In the genomic region with DNA sequence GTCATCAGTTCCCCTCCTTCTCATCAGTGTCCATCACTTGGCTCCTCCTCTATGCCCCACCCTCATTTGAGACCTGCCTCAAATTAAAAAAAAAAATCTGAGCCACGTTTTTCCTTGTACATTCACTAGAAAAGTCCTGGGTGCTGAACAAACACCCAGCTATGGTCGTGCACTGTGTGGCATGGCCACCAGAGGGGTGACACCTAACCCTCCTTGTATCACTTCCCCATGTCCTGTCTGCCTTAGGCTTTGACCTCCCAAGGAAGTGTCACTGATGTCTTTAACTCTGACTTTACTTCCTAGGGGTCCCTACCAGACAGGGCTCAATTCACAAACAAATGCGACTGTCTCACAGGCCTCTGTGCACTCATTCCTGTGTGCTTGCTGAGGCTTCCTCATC, we compare ENCODE assay signal across 17 mouse cellular contexts. TPM values are rescaled to one million over a fixed set of nuclear protein-coding genes. Genes with fewer than 3 reads are reported as not detected.
A peak's percentile ranks its signal among the peaks of the same experiment; 100 is the strongest.
DNase-seq lines count a peak whose midpoint lies in the region; ATAC-seq and TF ChIP-seq lines count a peak whose summit lies in the region.
"Had no signal": no experiment of that assay in that cellular context is flagged by ENCODE, and none has a peak within 500 bp of the region (broad histone marks: within the 10 kb centered on the region; RNA-seq: fewer than 3 reads in every experiment).

No protein-coding gene starts in this region.

- no peak overlapping the region for H3K4me3 ChIP-seq in intestine, postnatal 0 days (ENCODE audit: low read depth, low read length)
- H3K4me3 ChIP-seq in intestine, embryonic 15.5 days (replicated peaks), result no peak overlapping the region
- H3K4me3 ChIP-seq in midbrain, postnatal 0 days (ENCODE audit: low read depth, low read length), result no peak overlapping the region
- H3K4me3 ChIP-seq in midbrain, embryonic 15.5 days, result no peak overlapping the region
- no peak overlapping the region for H3K4me3 ChIP-seq in bone marrow, adult 2 months (replicated peaks; ENCODE audit: control insufficient read depth, low read depth, low read length)
- H3K4me3 ChIP-seq in hindbrain, embryonic 10.5 days, result no peak overlapping the region
- H3K4me3 ChIP-seq: embryonic facial prominence, embryonic 12.5 days; forebrain, embryonic 13.5 days; lung, embryonic 15.5 days had no signal

- no peaks in the 10 kb centered on the region for H3K4me1 ChIP-seq in intestine, postnatal 0 days (replicated peaks; ENCODE audit: control insufficient read depth, insufficient read depth, low read length)
- no peaks in the 10 kb centered on the region for H3K4me1 ChIP-seq in intestine, embryonic 15.5 days (replicated peaks)
- H3K4me1 ChIP-seq in midbrain, postnatal 0 days (ENCODE audit: insufficient read depth, low read length), result no peaks in the 10 kb centered on the region
- H3K4me1 ChIP-seq in midbrain, embryonic 15.5 days, result no peaks in the 10 kb centered on the region
- no peaks in the 10 kb centered on the region for H3K4me1 ChIP-seq in bone marrow, adult 2 months (ENCODE audit: control insufficient read depth, insufficient read depth, low read length)
- H3K4me1 ChIP-seq in hindbrain, embryonic 10.5 days (replicated peaks), result no peaks in the 10 kb centered on the region
- H3K4me1 ChIP-seq: forebrain, embryonic 13.5 days; lung, embryonic 15.5 days had no signal

- peak; percentile 55 for TF ChIP-seq CTCF in intestine, postnatal 0 days (IDR thresholded peaks at IDR 0.05; ENCODE audit: low read depth)
- 0 out of 2 replicates have a peak, but pooled peaks have one; percentile 16 for TF ChIP-seq CTCF in midbrain, postnatal 0 days (IDR thresholded peaks at IDR 0.05)
- TF ChIP-seq CTCF in bone marrow, adult 2 months (IDR thresholded peaks at IDR 0.05; ENCODE audit: control insufficient read depth, insufficient read depth, low read length), result peak; percentile 56; the same call in 1 of the 2 replicates

- DNase-seq in midbrain, postnatal 0 days (ENCODE audit: low spot score), result no peak
- peak; percentile 61 for DNase-seq in splenic B cell, adult 2 months (ENCODE audit: low read depth, low spot score)
- DNase-seq in cerebellum, postnatal 36 days, result no peak
- DNase-seq in hindbrain, embryonic 10.5 days (ENCODE audit: low spot score), result no peak
- DNase-seq: cerebellum, postnatal 10 days; gastrocnemius, postnatal 10 days; thymus, adult 18-20 months had no signal

- no peak for ATAC-seq in intestine, postnatal 0 days
- ATAC-seq in intestine, embryonic 15.5 days, result no peak
- ATAC-seq in midbrain, postnatal 0 days (ENCODE audit: low FRiP score), result no peak
- no peak for ATAC-seq in midbrain, embryonic 15.5 days (replicated peaks)
- ATAC-seq: activated CD4-positive, CD25-positive, alpha-beta regulatory T cell, adult 4 months; forebrain, embryonic 13.5 days; inflammation-experienced regulatory T-cells, adult 6 months; midbrain, embryonic 16.5 days had no signal

- WGBS in intestine, postnatal 0 days, result 41% methylated on average over 3 of the region's 3 CpGs
- 42% methylated on average over 3 of the region's 3 CpGs for WGBS in intestine, embryonic 15.5 days
- 48% methylated on average over 3 of the region's 3 CpGs for WGBS in midbrain, postnatal 0 days
- WGBS in midbrain, embryonic 15.5 days, result 44% methylated on average over 3 of the region's 3 CpGs
- WGBS in bone marrow, adult 2 months, result 36% methylated on average over 3 of the region's 3 CpGs
- WGBS in hindbrain, embryonic 10.5 days, result 39% methylated on average over 3 of the region's 3 CpGs

- no peak overlapping the region for H3K4me2 ChIP-seq in intestine, postnatal 0 days (replicated peaks; ENCODE audit: low read depth)
- H3K4me2 ChIP-seq in intestine, embryonic 15.5 days (replicated peaks), result no peak overlapping the region
- H3K4me2 ChIP-seq in midbrain, postnatal 0 days (ENCODE audit: low read depth, low read length, poor library complexity, severe bottlenecking), result no peak overlapping the region
- no peak overlapping the region for H3K4me2 ChIP-seq in midbrain, embryonic 15.5 days
- H3K4me2 ChIP-seq: embryonic facial prominence, embryonic 12.5 days; forebrain, embryonic 13.5 days; lung, embryonic 15.5 days had no signal

- no peak overlapping the region for H3K9ac ChIP-seq in intestine, postnatal 0 days (ENCODE audit: low read depth, low read length)
- no peak overlapping the region for H3K9ac ChIP-seq in intestine, embryonic 15.5 days
- H3K9ac ChIP-seq in midbrain, postnatal 0 days (replicated peaks; ENCODE audit: low read length, poor library complexity, severe bottlenecking), result no peak overlapping the region
- H3K9ac ChIP-seq in midbrain, embryonic 15.5 days, result no peak overlapping the region
- H3K9ac ChIP-seq: embryonic facial prominence, embryonic 12.5 days; forebrain, embryonic 13.5 days; lung, embryonic 15.5 days had no signal

- H3K27ac ChIP-seq in intestine, postnatal 0 days (ENCODE audit: low read depth, low read length), result no peak overlapping the region
- no peak overlapping the region for H3K27ac ChIP-seq in intestine, embryonic 15.5 days
- no peak overlapping the region for H3K27ac ChIP-seq in midbrain, postnatal 0 days (ENCODE audit: low read depth, low read length)
- H3K27ac ChIP-seq in midbrain, embryonic 15.5 days, result no peak overlapping the region
- H3K27ac ChIP-seq in bone marrow, adult 2 months (ENCODE audit: control insufficient read depth, insufficient read depth, low read depth, low read length, poor library complexity), result no peak overlapping the region
- no peak overlapping the region for H3K27ac ChIP-seq in hindbrain, embryonic 10.5 days
- H3K27ac ChIP-seq: embryonic facial prominence, embryonic 12.5 days; forebrain, embryonic 13.5 days; lung, embryonic 15.5 days had no signal

- no peaks in the 10 kb centered on the region for H3K36me3 ChIP-seq in intestine, postnatal 0 days (ENCODE audit: control insufficient read depth, insufficient read depth)
- H3K36me3 ChIP-seq in intestine, embryonic 15.5 days, result no peaks in the 10 kb centered on the region
- no peaks in the 10 kb centered on the region for H3K36me3 ChIP-seq in midbrain, postnatal 0 days (ENCODE audit: insufficient read depth, low read length)
- no peaks in the 10 kb centered on the region for H3K36me3 ChIP-seq in midbrain, embryonic 15.5 days (replicated peaks)
- H3K36me3 ChIP-seq in splenic B cell, adult 2 months (ENCODE audit: control insufficient read depth, insufficient read depth, low read length, poor library complexity, severe bottlenecking), result no peaks in the 10 kb centered on the region
- H3K36me3 ChIP-seq in hindbrain, embryonic 10.5 days, result no peaks in the 10 kb centered on the region
- H3K36me3 ChIP-seq: embryonic facial prominence, embryonic 12.5 days; lung, embryonic 15.5 days had no signal

- no peaks in the 10 kb centered on the region for H3K27me3 ChIP-seq in intestine, postnatal 0 days (replicated peaks; ENCODE audit: control insufficient read depth, insufficient read depth, low read length)
- no peaks in the 10 kb centered on the region for H3K27me3 ChIP-seq in intestine, embryonic 15.5 days (replicated peaks)
- no peaks in the 10 kb centered on the region for H3K27me3 ChIP-seq in midbrain, postnatal 0 days (ENCODE audit: insufficient read depth, low read length)
- no peaks in the 10 kb centered on the region for H3K27me3 ChIP-seq in midbrain, embryonic 15.5 days (replicated peaks)
- no peaks in the 10 kb centered on the region for H3K27me3 ChIP-seq in splenic B cell, adult 2 months (ENCODE audit: control insufficient read depth, insufficient read depth, low read length, poor library complexity, severe bottlenecking)
- no peaks in the 10 kb centered on the region for H3K27me3 ChIP-seq in hindbrain, embryonic 10.5 days (ENCODE audit: insufficient read depth, poor library complexity, severe bottlenecking)
- H3K27me3 ChIP-seq: embryonic facial prominence, embryonic 12.5 days; forebrain, embryonic 13.5 days; lung, embryonic 15.5 days had no signal

- no peaks in the 10 kb centered on the region for H3K9me3 ChIP-seq in intestine, postnatal 0 days (ENCODE audit: control insufficient read depth)
- no peaks in the 10 kb centered on the region for H3K9me3 ChIP-seq in intestine, embryonic 15.5 days
- no peaks in the 10 kb centered on the region for H3K9me3 ChIP-seq in midbrain, postnatal 0 days (ENCODE audit: low read length)
- H3K9me3 ChIP-seq in midbrain, embryonic 15.5 days, result no peaks in the 10 kb centered on the region
- H3K9me3 ChIP-seq in hindbrain, embryonic 10.5 days, result no peaks in the 10 kb centered on the region
- H3K9me3 ChIP-seq: embryonic facial prominence, embryonic 12.5 days; forebrain, embryonic 13.5 days; lung, embryonic 15.5 days had no signal

- no peak for TF ChIP-seq POLR2A in bone marrow, adult 2 months (IDR thresholded peaks at IDR 0.05; ENCODE audit: borderline replicate concordance, control insufficient read depth, low read depth, low read length)

RNA-seq across cellular contexts. Expression of a gene that starts 42.5 kb away (rescaled TPM):
- 38.2 and 40.3 TPM in 2 replicates for polyA plus RNA-seq in intestine, postnatal 0 days (2015; fragmentation: Nextera tagmentation; extraction: Ambion mirVana)
- polyA plus RNA-seq in intestine, embryonic 15.5 days (2015; fragmentation: Nextera tagmentation; extraction: Ambion mirVana), result 35.6 and 36.9 TPM in 2 replicates
- total RNA-seq in midbrain, postnatal 0 days (2014; rRNA removed), result 15.2 and 16.9 TPM in 2 replicates
- 31.4 and 31.5 TPM in 2 replicates for polyA plus RNA-seq in midbrain, postnatal 0 days (2015; fragmentation: Nextera tagmentation; extraction: Ambion mirVana)
- polyA plus RNA-seq in midbrain, embryonic 15.5 days (2015; fragmentation: Nextera tagmentation; extraction: Ambion mirVana), result 27.7 and 32.3 TPM in 2 replicates
- 13.6 and 14.5 TPM in 2 replicates for polyA plus RNA-seq in bone marrow, adult 2 months (2011; ENCODE audit: insufficient read depth, insufficient read length, low replicate concordance, missing spikeins)
- polyA plus RNA-seq in hindbrain, embryonic 10.5 days (2016; fragmentation: Nextera tagmentation; extraction: Ambion mirVana), result 31.8 and 32.1 TPM in 2 replicates
